Mouse (Mus musculus) thymus, adult 2 months (tissue): ENCODE results near the gene Atp6ap1. TPM values are rescaled to one million over a fixed set of nuclear protein-coding genes. Genes with fewer than 3 reads are reported as not detected.

Experiments
- DNase-seq: peaks from one replicate; pipeline ENCODE4 v3.0.0; 2021
- H3K27ac ChIP-seq: fragments of 200-500 bp; 2 replicates; pipeline ENCODE4 v1.5.1; 2012; ENCODE audit warnings: low read length, control low read depth; ENCODE audit not compliant: control insufficient read depth, insufficient read depth
- H3K27me3 ChIP-seq: fragments of 200-500 bp; 2 replicates; pipeline ENCODE4 v1.6.1; 2012; ENCODE audit warnings: mild to moderate bottlenecking, low read length, moderate library complexity, mixed read lengths; ENCODE audit not compliant: control insufficient read depth, insufficient read depth
- H3K36me3 ChIP-seq: fragments of 200-500 bp; 2 replicates; pipeline ENCODE4 v1.6.1; 2012; ENCODE audit warnings: mild to moderate bottlenecking, low read length, moderate library complexity; ENCODE audit not compliant: control insufficient read depth, insufficient read depth
- H3K4me1 ChIP-seq: fragments of 200-500 bp; replicated peaks from 2 replicates; pipeline ENCODE4 v1.6.1; 2012; ENCODE audit warnings: low read length; ENCODE audit not compliant: control insufficient read depth, insufficient read depth
- H3K4me3 ChIP-seq: fragments of 200-500 bp; 2 replicates; pipeline ENCODE4 v1.5.1; 2012; ENCODE audit warnings: mild to moderate bottlenecking, low read length, control low read depth, moderate library complexity; ENCODE audit not compliant: control insufficient read depth, insufficient read depth
- CTCF ChIP-seq: fragments of 200-500 bp; IDR thresholded peaks from 2 replicates; pipeline ENCODE4 v1.5.1; 2012; ENCODE audit warnings: mild to moderate bottlenecking, control low read depth, low read length, moderate library complexity, borderline replicate concordance; ENCODE audit not compliant: control insufficient read depth, poor library complexity, insufficient read depth; ENCODE audit errors: extremely low read depth
- POLR2A ChIP-seq: fragments of 200-500 bp; IDR thresholded peaks from 2 replicates; pipeline ENCODE4 v1.6.1; 2012; ENCODE audit warnings: mild to moderate bottlenecking, low read length, control low read depth, moderate library complexity; ENCODE audit not compliant: control insufficient read depth, poor library complexity, insufficient read depth; ENCODE audit errors: extremely low read depth
- WGBS: fragments of 180-500 bp; shearing (Covaris S2); methylation state at CpG from one replicate; pipeline ENCODE4 v1.1.7; 2018; 5-methylcytosine and 5-hydroxymethylcytosine counted together
- polyA plus RNA-seq: library from polyadenylated mRNA; depleted of rRNA; stranded (reverse); fragments of >200 nt; gene quantifications from 2 replicates; pipeline ENCODE4 v1.2.3, GENCODE M21; 2012

Gene Atp6ap1
- polyA plus RNA-seq, 1 experiment: 373 TPM

- Histone ChIP-seq H3K4me1 (peaks cover 6% of the 10 kb centered on the region), H3K27ac (no peak overlapping the region), H3K4me3 (no peak overlapping the region), H3K27me3 (no peaks in the 10 kb centered on the region), H3K36me3 (peaks cover 9% of the 10 kb centered on the region; the same call in 1 of the 2 replicates)
- WGBS: 27% methylated on average over 3 of the region's 3 CpGs
- no peak for DNase-seq
- TF ChIP-seq POLR2A: no peak
- TF ChIP-seq CTCF: no peak
These were observed 39.2 kb upstream of the Atp6ap1 start for GRCm38 (mm10) chrX:74257746-74258145.

- Histone ChIP-seq H3K27ac (peak overlapping the region; percentile 83), H3K27me3 (no peaks in the 10 kb centered on the region), H3K36me3 (peaks cover 4% of the 10 kb centered on the region), H3K4me3 (peak overlapping the region; percentile 55), H3K4me1 (peaks cover 3% of the 10 kb centered on the region; the same call in 1 of the 2 replicates)
- no peak for TF ChIP-seq POLR2A
- no peak for TF ChIP-seq CTCF
- 31% methylated on average over 3 of the region's 3 CpGs for WGBS
- no peak for DNase-seq
These were observed 27.2 kb upstream of the Atp6ap1 start for GRCm38 (mm10) chrX:74269736-74270061.

GRCm38 (mm10) chrX:74270062-74270901 lies 26.6 kb upstream of the Atp6ap1 start, which contains the start of gene Rpl10:
TSS of gene Rpl10 (plus strand) at chrX:74270812.
- H3K27ac ChIP-seq: peak within 1 kb of the TSS; percentile 88
- DNase-seq: peak; percentile 82
- peaks cover 4% of the 10 kb centered on the region for H3K36me3 ChIP-seq
- H3K4me3 ChIP-seq: peak within 1 kb of the TSS; percentile 80
- no peaks in the 10 kb centered on the region for H3K27me3 ChIP-seq
- H3K4me1 ChIP-seq: peaks cover 3% of the 10 kb centered on the region; the same call in 1 of the 2 replicates
- TF ChIP-seq CTCF (no peak), POLR2A (peak; percentile 77)
- 1% methylated on average over 42 of the region's 42 CpGs for WGBS

- TF ChIP-seq CTCF (no peak), POLR2A (no peak)
- Histone ChIP-seq H3K36me3 (peaks cover 4% of the 10 kb centered on the region), H3K4me1 (peaks cover 3% of the 10 kb centered on the region; the same call in 1 of the 2 replicates), H3K27ac (peak overlapping the region; percentile 50; the same call in 1 of the 2 replicates), H3K4me3 (peak overlapping the region; percentile 80), H3K27me3 (no peaks in the 10 kb centered on the region)
- peak; percentile 4 for DNase-seq
- 2% methylated on average over 27 of the region's 27 CpGs for whole genome bisulfite sequencing
These were observed 25.9 kb upstream of the Atp6ap1 start for GRCm38 (mm10) chrX:74270902-74271551.

GRCm38 (mm10) chrX:74273422-74274322 lies 23.2 kb upstream of the Atp6ap1 start:
- Histone ChIP-seq H3K4me3 (no peak overlapping the region), H3K36me3 (peaks cover 4% of the 10 kb centered on the region), H3K27me3 (no peaks in the 10 kb centered on the region), H3K4me1 (peaks cover 3% of the 10 kb centered on the region; the same call in 1 of the 2 replicates), H3K27ac (peak overlapping the region; percentile 38)
- TF ChIP-seq POLR2A: no peak
- no peak for DNase-seq
- 37% methylated on average over 10 of the region's 10 CpGs for WGBS

GRCm38 (mm10) chrX:74277916-74278315 lies 19.0 kb upstream of the Atp6ap1 start:
- Histone ChIP-seq H3K4me3 (no peak overlapping the region), H3K36me3 (no peaks in the 10 kb centered on the region; the same call in 1 of the 2 replicates), H3K4me1 (peaks cover 5% of the 10 kb centered on the region), H3K27ac (no peak overlapping the region), H3K27me3 (no peaks in the 10 kb centered on the region)
- TF ChIP-seq CTCF: no peak
- TF ChIP-seq POLR2A: no peak
- 71% methylated on average over 8 of the region's 8 CpGs for WGBS
- DNase-seq: no peak
